ENCODE assay signal across 8 mouse cellular contexts in genomic region chrX:7764657-7765280, GRCm38 (mm10). TPM values are rescaled to one million over a fixed set of nuclear protein-coding genes. Genes with fewer than 3 reads are reported as not detected.
DNase-seq lines count a peak whose midpoint lies in the region; ATAC-seq and TF ChIP-seq lines count a peak whose summit lies in the region.

No protein-coding gene starts in this region.

- H3K4me1 ChIP-seq in embryonic facial prominence, embryonic 10.5 days, result peaks cover 27% of the 10 kb centered on the region
- no peaks in the 10 kb centered on the region for H3K4me1 ChIP-seq in intestine, embryonic 14.5 days (replicated peaks; ENCODE audit: control insufficient read depth, insufficient read depth, low read length)
- H3K4me1 ChIP-seq in thymus, adult 2 months (replicated peaks; ENCODE audit: control insufficient read depth, insufficient read depth, low read length), result peaks cover 26% of the 10 kb centered on the region

- 16% methylated on average over 9 of the region's 9 CpGs for WGBS in embryonic facial prominence, embryonic 10.5 days
- 22% methylated on average over 9 of the region's 9 CpGs for WGBS in intestine, embryonic 14.5 days
- WGBS in thymus, adult 2 months, result 58% methylated on average over 9 of the region's 9 CpGs

- H3ac ChIP-seq in myocyte (ENCODE audit: control insufficient read depth, insufficient read length), result no peak overlapping the region

- DNase-seq in layer of hippocampus, adult 2 months (ENCODE audit: low spot score in 2 of 2), result no peak
- DNase-seq in layer of hippocampus, postnatal 25 days (ENCODE audit: extremely low spot score in 1 of 2, low spot score in 1 of 2), result no peak
- no peak for DNase-seq in embryonic facial prominence, embryonic 10.5 days (ENCODE audit: low spot score)
- DNase-seq in intestine, embryonic 14.5 days (ENCODE audit: low spot score), result no peak
- no peak for DNase-seq in layer of hippocampus, postnatal 10 days (ENCODE audit: low spot score in 2 of 2)
- no peak for DNase-seq in thymus, adult 2 months
- DNase-seq in spleen, adult 12 weeks (ENCODE audit: low spot score), result no peak

- H3K4me3 ChIP-seq in layer of hippocampus, adult 2 months, result peak overlapping the region; percentile 73
- peak overlapping the region; percentile 76 for H3K4me3 ChIP-seq in embryonic facial prominence, embryonic 10.5 days
- peak overlapping the region; percentile 62; the same call in 1 of the 2 replicates for H3K4me3 ChIP-seq in intestine, embryonic 14.5 days (ENCODE audit: low read depth, low read length)
- peak overlapping the region; percentile 62 for H3K4me3 ChIP-seq in myocyte
- no peak overlapping the region for H3K4me3 ChIP-seq in thymus, adult 2 months (ENCODE audit: control insufficient read depth, insufficient read depth, low read length)

- H3K9ac ChIP-seq in intestine, embryonic 14.5 days (ENCODE audit: low read length), result no peak overlapping the region

- H3K9me3 ChIP-seq in embryonic facial prominence, embryonic 10.5 days, result 0 out of 2 replicates have a peak, but pooled peaks cover 6% of the 10 kb centered on the region
- no peaks in the 10 kb centered on the region for H3K9me3 ChIP-seq in intestine, embryonic 14.5 days (ENCODE audit: control insufficient read depth, low read length)

- no peak for TF ChIP-seq POLR2A in myocyte (IDR thresholded peaks at IDR 0.05; ENCODE audit: insufficient read length, low read depth)
- TF ChIP-seq POLR2A in thymus, adult 2 months (IDR thresholded peaks at IDR 0.05; ENCODE audit: control insufficient read depth, extremely low read depth, insufficient read depth, low read length, poor library complexity), result no peak

- ATAC-seq in intestine, embryonic 14.5 days (replicated peaks; ENCODE audit: low FRiP score, low TSS enrichment, low read depth), result no peak

- H3K27me3 ChIP-seq in embryonic facial prominence, embryonic 10.5 days (replicated peaks; ENCODE audit: low read depth, poor library complexity, severe bottlenecking), result no peaks in the 10 kb centered on the region
- H3K27me3 ChIP-seq in intestine, embryonic 14.5 days (replicated peaks; ENCODE audit: control insufficient read depth, insufficient read depth, low read length), result no peaks in the 10 kb centered on the region
- no peaks in the 10 kb centered on the region for H3K27me3 ChIP-seq in myocyte (ENCODE audit: control insufficient read depth, insufficient read depth, insufficient read length)
- H3K27me3 ChIP-seq in thymus, adult 2 months (ENCODE audit: control insufficient read depth, insufficient read depth, low read length), result no peaks in the 10 kb centered on the region

- H3K4me2 ChIP-seq in intestine, embryonic 14.5 days (ENCODE audit: low read length), result peak overlapping the region; percentile 55
- peak overlapping the region; percentile 73 for H3K4me2 ChIP-seq in myocyte (ENCODE audit: low read depth)

- H3K27ac ChIP-seq in layer of hippocampus, adult 2 months, result no peak overlapping the region
- H3K27ac ChIP-seq in embryonic facial prominence, embryonic 10.5 days (replicated peaks), result no peak overlapping the region
- H3K27ac ChIP-seq in intestine, embryonic 14.5 days (ENCODE audit: low read depth), result 0 out of 2 replicates have a peak overlapping the region, but pooled peaks have one; percentile 33
- no peak overlapping the region for H3K27ac ChIP-seq in thymus, adult 2 months (ENCODE audit: control insufficient read depth, insufficient read depth, low read length)

- peaks cover 13% of the 10 kb centered on the region for H3K79me2 ChIP-seq in myocyte (ENCODE audit: control insufficient read depth, insufficient read depth)

- no peak for TF ChIP-seq CTCF in layer of hippocampus, adult 2 months (conservative IDR thresholded peaks at IDR 0.05)
- no peak for TF ChIP-seq CTCF in thymus, adult 2 months (IDR thresholded peaks at IDR 0.05; ENCODE audit: borderline replicate concordance, control insufficient read depth, extremely low read depth, insufficient read depth, low read length, poor library complexity)

- peaks cover 37% of the 10 kb centered on the region for H3K36me3 ChIP-seq in embryonic facial prominence, embryonic 10.5 days (replicated peaks)
- H3K36me3 ChIP-seq in intestine, embryonic 14.5 days (ENCODE audit: control insufficient read depth, insufficient read depth, low read length), result peaks cover 19% of the 10 kb centered on the region
- peaks cover 4% of the 10 kb centered on the region for H3K36me3 ChIP-seq in myocyte (ENCODE audit: control insufficient read depth, insufficient read depth)
- H3K36me3 ChIP-seq in thymus, adult 2 months (ENCODE audit: control insufficient read depth, insufficient read depth, low read length), result no peaks in the 10 kb centered on the region

TF ChIP-seq in myocyte, 11 proteins besides CTCF, POLR2A, EP300 and RAD21:
- no peak for TF ChIP-seq USF1 (IDR thresholded peaks at IDR 0.05; ENCODE audit: low read depth)
- no peak for TF ChIP-seq CEBPB (IDR thresholded peaks at IDR 0.05; ENCODE audit: insufficient read depth, poor library complexity, severe bottlenecking)
- no peak for TF ChIP-seq REST (IDR thresholded peaks at IDR 0.05; ENCODE audit: insufficient read depth, insufficient read length)
- TF ChIP-seq MYOD1 (IDR thresholded peaks at IDR 0.05; ENCODE audit: control insufficient read depth in 1 of 3, insufficient read length in 2 of 3, low read depth in 2 of 3), result no peak
- TF ChIP-seq E2F4 (IDR thresholded peaks at IDR 0.05; ENCODE audit: insufficient read depth), result no peak

RNA-seq across cellular contexts. Expression of gene Tfe3, which starts 2.4 kb away (rescaled TPM):
- total RNA-seq in layer of hippocampus, adult 2 months (2021), result 10 to 100 TPM; 29.0 to 35.1 TPM
- total RNA-seq in layer of hippocampus, postnatal 25 days (2021), result 10 to 100 TPM; 28.7 to 33.5 TPM
- polyA plus RNA-seq in embryonic facial prominence, embryonic 10.5 days (2016; fragmentation: Nextera tagmentation; extraction: Ambion mirVana), result 26.8 and 28.3 TPM in 2 replicates
- polyA plus RNA-seq in intestine, embryonic 14.5 days (2014; fragmentation: Nextera tagmentation; extraction: Ambion mirVana), result 18.5 and 19.7 TPM in 2 replicates
- polyA plus RNA-seq in myocyte (2012; fragmentation: generic; extraction: Trizol), result 31.9 TPM
- total RNA-seq in layer of hippocampus, postnatal 10 days (2021), result 10 to 100 TPM; 28.8 to 38.6 TPM
- 26.4 and 29.5 TPM in 2 replicates for polyA plus RNA-seq in thymus, adult 2 months (2012; rRNA removed)

RNA-seq across cellular contexts. Expression of gene Ccdc120, which starts 14.1 kb away (rescaled TPM):
- 10 to 100 TPM; 14.7 to 20.6 TPM for total RNA-seq in layer of hippocampus, adult 2 months (2021)
- total RNA-seq in layer of hippocampus, postnatal 25 days (2021), result 10 to 100 TPM; 17.0 to 20.9 TPM
- polyA plus RNA-seq in embryonic facial prominence, embryonic 10.5 days (2016; fragmentation: Nextera tagmentation; extraction: Ambion mirVana), result 20.3 and 22.1 TPM in 2 replicates
- 14.1 and 15.4 TPM in 2 replicates for polyA plus RNA-seq in intestine, embryonic 14.5 days (2014; fragmentation: Nextera tagmentation; extraction: Ambion mirVana)
- polyA plus RNA-seq in myocyte (2012; fragmentation: generic; extraction: Trizol), result 2.4 TPM
- 10 to 100 TPM; 23.0 to 24.5 TPM for total RNA-seq in layer of hippocampus, postnatal 10 days (2021)
- polyA plus RNA-seq in thymus, adult 2 months (2012; rRNA removed), result 6.8 and 9.3 TPM in 2 replicates

RNA-seq across cellular contexts. Expression of gene Gripap1, which starts 24.8 kb away (rescaled TPM):
- total RNA-seq in layer of hippocampus, adult 2 months (2021), result 100 to 1,000 TPM; 105 to 108 TPM
- total RNA-seq in layer of hippocampus, postnatal 25 days (2021), result 100 to 1,000 TPM in 1 of 2 experiments, 10 to 100 TPM in 1; 87.8 to 116 TPM
- polyA plus RNA-seq in embryonic facial prominence, embryonic 10.5 days (2016; fragmentation: Nextera tagmentation; extraction: Ambion mirVana), result 42.5 and 45.3 TPM in 2 replicates
- polyA plus RNA-seq in intestine, embryonic 14.5 days (2014; fragmentation: Nextera tagmentation; extraction: Ambion mirVana), result 31.3 and 35.8 TPM in 2 replicates
- polyA plus RNA-seq in myocyte (2012; fragmentation: generic; extraction: Trizol), result 19.8 TPM
- total RNA-seq in layer of hippocampus, postnatal 10 days (2021), result 10 to 100 TPM; 86.1 to 93.0 TPM
- polyA plus RNA-seq in thymus, adult 2 months (2012; rRNA removed), result 68.4 and 73.1 TPM in 2 replicates

RNA-seq across cellular contexts. Expression of gene Praf2, which starts 36.5 kb away (rescaled TPM):
- total RNA-seq in layer of hippocampus, adult 2 months (2021), result 100 to 1,000 TPM in 1 of 2 experiments, 10 to 100 TPM in 1; 91.6 to 102 TPM
- 100 to 1,000 TPM; 100 to 109 TPM for total RNA-seq in layer of hippocampus, postnatal 25 days (2021)
- 73.0 and 73.6 TPM in 2 replicates for polyA plus RNA-seq in embryonic facial prominence, embryonic 10.5 days (2016; fragmentation: Nextera tagmentation; extraction: Ambion mirVana)
- 81.0 and 81.1 TPM in 2 replicates for polyA plus RNA-seq in intestine, embryonic 14.5 days (2014; fragmentation: Nextera tagmentation; extraction: Ambion mirVana)
- 64.4 TPM for polyA plus RNA-seq in myocyte (2012; fragmentation: generic; extraction: Trizol)
- 10 to 100 TPM; 85.0 to 98.9 TPM for total RNA-seq in layer of hippocampus, postnatal 10 days (2021)
- polyA plus RNA-seq in thymus, adult 2 months (2012; rRNA removed), result 39.9 and 44.4 TPM in 2 replicates

RNA-seq across cellular contexts. Expression of gene Gm45208, which starts 42.7 kb away (rescaled TPM):
- not detected for total RNA-seq in layer of hippocampus, adult 2 months (2021)
- not detected for total RNA-seq in layer of hippocampus, postnatal 25 days (2021)
- polyA plus RNA-seq in embryonic facial prominence, embryonic 10.5 days (2016; fragmentation: Nextera tagmentation; extraction: Ambion mirVana), result 0.36 and 0.61 TPM in 2 replicates
- 0.42 TPM in 1 of 2 replicates, not detected in the other for polyA plus RNA-seq in intestine, embryonic 14.5 days (2014; fragmentation: Nextera tagmentation; extraction: Ambion mirVana)
- polyA plus RNA-seq in myocyte (2012; fragmentation: generic; extraction: Trizol), result 0.64 TPM
- not detected for total RNA-seq in layer of hippocampus, postnatal 10 days (2021)
- polyA plus RNA-seq in thymus, adult 2 months (2012; rRNA removed), result 1.8 and 1.9 TPM in 2 replicates
